Mouse (Mus musculus) embryonic facial prominence, embryonic 11.5 days (tissue): ENCODE measurements around the gene Arid3a. TPM values are rescaled to one million over a fixed set of nuclear protein-coding genes. Genes with fewer than 3 reads are reported as not detected.

Source experiments
- ATAC-seq: fragments of 200-750 bp; cut with Nextera tagmentation; replicated peaks from 2 replicates; pipeline ENCODE4 v1.8.0; 2017; ENCODE audit warnings: low read depth; ENCODE audit not compliant: insufficient number of reproducible peaks, low FRiP score, low TSS enrichment
- DNase-seq: peaks from one replicate; pipeline ENCODE4 v3.0.0-alpha.2; 2015; ENCODE audit warnings: low spot score
- H3K27ac ChIP-seq: fragments of 300-500 bp; sonication (generic); replicated peaks from 2 replicates; pipeline ENCODE4 v1.5.1; 2014; ENCODE audit warnings: mild to moderate bottlenecking, low read depth, low read length, control low read depth
- H3K27me3 ChIP-seq: fragments of 300-500 bp; sonication (generic); 2 replicates; pipeline ENCODE4 v1.6.1; 2014; ENCODE audit warnings: mild to moderate bottlenecking, low read length, moderate library complexity, mixed read lengths; ENCODE audit not compliant: control insufficient read depth, insufficient read depth
- H3K36me3 ChIP-seq: fragments of 300-500 bp; sonication (generic); replicated peaks from 2 replicates; pipeline ENCODE4 v1.6.1; 2014; ENCODE audit warnings: low read depth, mild to moderate bottlenecking, low read length, moderate library complexity, mixed read lengths; ENCODE audit not compliant: control insufficient read depth, insufficient read depth
- H3K4me1 ChIP-seq: fragments of 300-500 bp; sonication (generic); 2 replicates; pipeline ENCODE4 v1.6.1; 2014; ENCODE audit warnings: low read length, mixed read lengths; ENCODE audit not compliant: control insufficient read depth, insufficient read depth
- H3K4me2 ChIP-seq: fragments of 300-500 bp; sonication (generic); 2 replicates; pipeline ENCODE4 v1.6.1; 2014; ENCODE audit warnings: low read depth, mild to moderate bottlenecking, control low read depth, low read length, moderate library complexity
- H3K4me3 ChIP-seq: fragments of 300-500 bp; sonication (generic); 2 replicates; pipeline ENCODE4 v1.5.1; 2014; ENCODE audit warnings: low read depth, low read length, control low read depth
- H3K9ac ChIP-seq: fragments of 300-500 bp; sonication (generic); replicated peaks from 2 replicates; pipeline ENCODE4 v1.6.1; 2014; ENCODE audit warnings: mild to moderate bottlenecking, control low read depth, low read length
- H3K9me3 ChIP-seq: fragments of 300-500 bp; sonication (generic); replicated peaks from 2 replicates; pipeline ENCODE4 v1.6.1; 2016; ENCODE audit warnings: mild to moderate bottlenecking, low read length, inconsistent platforms, mixed read lengths; ENCODE audit not compliant: control insufficient read depth
- WGBS: fragments of 180-500 bp; shearing (Covaris S2); extraction: QIAGEN DNeasy Blood & Tissue Kit; methylation state at CpG from one replicate; pipeline ENCODE4 v1.1.7; 2014; 5-methylcytosine and 5-hydroxymethylcytosine counted together
- polyA plus RNA-seq: library from polyadenylated mRNA; unstranded; fragments of >200 nt; fragmentation: Nextera tagmentation; extraction: Ambion mirVana; gene quantifications from 2 replicates; pipeline ENCODE4 v1.2.1, GENCODE M21; 2014

Gene Arid3a
- 5.0 and 5.2 TPM in 2 replicates for polyA plus RNA-seq

DNA sequence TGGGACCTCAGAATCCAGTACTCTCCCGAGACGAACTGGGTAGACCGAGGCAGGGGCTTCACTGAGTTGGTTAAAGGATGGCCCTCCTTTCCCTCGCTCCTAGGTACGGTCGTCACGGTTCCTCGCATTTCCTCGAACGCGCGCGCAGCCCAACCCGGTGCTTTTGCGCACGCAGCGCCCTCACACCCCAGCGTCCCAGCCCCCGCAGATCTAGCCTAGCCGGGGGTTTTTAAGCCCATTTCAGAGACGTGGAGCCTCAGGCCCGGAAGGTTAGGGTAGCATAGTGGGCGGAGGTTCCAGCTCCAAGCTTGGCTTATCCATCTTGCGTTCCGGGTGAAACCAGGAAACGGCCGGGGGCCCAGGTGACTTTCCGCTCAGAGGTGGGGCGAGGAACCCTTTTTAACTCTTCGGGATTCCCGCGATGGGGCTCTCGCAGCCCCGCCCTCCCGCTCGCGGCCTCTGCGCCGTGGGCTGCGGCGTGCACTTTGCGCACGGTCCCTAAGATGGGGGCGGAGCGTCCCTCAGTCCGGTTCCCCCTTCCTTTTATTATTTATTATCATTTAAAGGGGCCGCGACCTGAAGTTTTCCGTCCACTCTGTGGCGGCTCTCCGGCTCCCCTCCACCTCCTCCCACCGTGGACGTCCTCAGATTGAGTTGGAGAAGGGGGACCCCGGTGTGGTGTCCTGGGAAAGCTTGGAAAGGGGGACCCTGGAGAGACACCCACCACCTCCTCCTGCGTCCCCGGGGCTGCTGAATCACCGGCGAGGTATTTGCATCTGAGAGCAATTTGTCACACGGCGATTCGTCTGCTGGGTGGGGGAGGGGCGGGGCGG lies at the start of gene Arid3a:
Gene Arid3a (plus strand): TSS at position 553 of the 833 bp plus-strand sequence.
- peaks cover 7% of the 10 kb centered on the region; the same call in 1 of the 2 replicates for H3K4me1 ChIP-seq
- H3K9me3 ChIP-seq: no peaks in the 10 kb centered on the region
- H3K27ac ChIP-seq: peak within 1 kb of the TSS; percentile 84
- H3K9ac ChIP-seq: peak within 1 kb of the TSS; percentile 84
- DNase-seq (peak; percentile 96), ATAC-seq (peak; percentile 54)
- H3K4me3 ChIP-seq: peak within 1 kb of the TSS; percentile 72
- H3K27me3 ChIP-seq: peaks cover 17% of the 10 kb centered on the region
- peak within 1 kb of the TSS; percentile 74 for H3K4me2 ChIP-seq
- under 1% methylated on average over 63 of the region's 63 CpGs for WGBS
- no peaks in the 10 kb centered on the region; the same call in 1 of the 2 replicates for H3K36me3 ChIP-seq

- DNase-seq: no peak
- peaks cover 6% of the 10 kb centered on the region for H3K4me1 ChIP-seq
- ATAC-seq: no peak
- H3K9me3 ChIP-seq: no peaks in the 10 kb centered on the region
- H3K36me3 ChIP-seq: no peaks in the 10 kb centered on the region
- no peak overlapping the region for H3K9ac ChIP-seq
- no peaks in the 10 kb centered on the region for H3K27me3 ChIP-seq
- H3K4me3 ChIP-seq: no peak overlapping the region
- 27% methylated on average over 1 of the region's 1 CpGs for WGBS
- H3K27ac ChIP-seq: no peak overlapping the region
- no peak overlapping the region for H3K4me2 ChIP-seq
Observed at GRCm38 (mm10) chr10:79877174-79877573, 49.7 kb upstream of the Arid3a start.

DNA sequence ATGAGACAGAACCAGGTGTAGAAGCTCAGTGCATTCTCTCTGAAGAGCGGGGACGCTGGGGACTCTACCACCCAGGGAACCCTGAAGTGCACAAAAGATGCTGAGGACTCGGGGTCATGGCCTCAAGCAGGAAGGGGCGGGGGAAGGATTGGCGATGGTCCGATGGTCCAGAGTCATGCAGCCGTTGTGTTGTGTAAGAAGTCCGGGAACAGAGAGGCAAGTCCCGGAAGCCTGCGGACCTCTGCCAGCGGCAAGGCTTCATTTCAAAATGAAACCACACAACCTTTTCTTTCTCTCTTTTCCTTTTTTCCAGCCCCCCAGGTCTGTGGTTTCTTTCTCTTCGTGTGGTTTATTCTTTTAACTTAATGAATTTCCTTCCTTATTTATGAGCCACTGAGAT lies 49.1 kb upstream of the Arid3a start:
- H3K4me3 ChIP-seq: no peak overlapping the region
- peaks cover 4% of the 10 kb centered on the region; the same call in 1 of the 2 replicates for H3K27me3 ChIP-seq
- H3K36me3 ChIP-seq: no peaks in the 10 kb centered on the region
- H3K4me2 ChIP-seq: no peak overlapping the region
- H3K27ac ChIP-seq: no peak overlapping the region
- ATAC-seq (no peak), DNase-seq (no peak)
- H3K4me1 ChIP-seq: peaks cover 5% of the 10 kb centered on the region
- 53% methylated on average over 12 of the region's 12 CpGs for WGBS
- H3K9me3 ChIP-seq: no peaks in the 10 kb centered on the region
- no peak overlapping the region for H3K9ac ChIP-seq

DNA sequence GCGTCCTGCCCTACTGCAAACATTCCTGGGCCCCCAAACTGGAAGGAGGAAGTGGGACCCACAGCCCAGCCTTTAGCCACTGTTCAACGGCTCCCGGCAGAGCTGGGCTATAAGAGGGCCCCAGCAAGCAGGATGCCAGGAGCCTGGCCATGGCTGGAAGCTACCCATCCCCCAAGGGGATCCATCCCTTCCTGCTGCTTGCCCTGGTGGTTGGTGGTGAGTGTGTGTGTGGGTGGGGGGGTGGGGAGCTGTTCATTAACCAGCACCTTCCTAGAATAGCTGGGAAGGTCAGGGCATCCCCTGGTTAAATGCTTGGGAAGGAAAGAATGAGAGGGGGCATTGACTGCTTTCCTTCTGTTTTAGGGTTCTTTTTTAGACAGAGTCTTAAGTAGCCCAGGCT lies 47.3 kb upstream of the Arid3a start:
- no peak for ATAC-seq
- Histone ChIP-seq H3K9me3 (no peaks in the 10 kb centered on the region), H3K27ac (no peak overlapping the region), H3K4me2 (no peak overlapping the region), H3K27me3 (peaks cover 6% of the 10 kb centered on the region; the same call in 1 of the 2 replicates), H3K9ac (no peak overlapping the region), H3K36me3 (no peaks in the 10 kb centered on the region), H3K4me1 (no peaks in the 10 kb centered on the region), H3K4me3 (no peak overlapping the region)
- WGBS: 42% methylated on average over 3 of the region's 3 CpGs
- DNase-seq: no peak

GRCm38 (mm10) chr10:79880721-79881120 lies 46.1 kb upstream of the Arid3a start:
- peaks cover 6% of the 10 kb centered on the region; the same call in 1 of the 2 replicates for H3K27me3 ChIP-seq
- H3K4me1 ChIP-seq: no peaks in the 10 kb centered on the region

DNA sequence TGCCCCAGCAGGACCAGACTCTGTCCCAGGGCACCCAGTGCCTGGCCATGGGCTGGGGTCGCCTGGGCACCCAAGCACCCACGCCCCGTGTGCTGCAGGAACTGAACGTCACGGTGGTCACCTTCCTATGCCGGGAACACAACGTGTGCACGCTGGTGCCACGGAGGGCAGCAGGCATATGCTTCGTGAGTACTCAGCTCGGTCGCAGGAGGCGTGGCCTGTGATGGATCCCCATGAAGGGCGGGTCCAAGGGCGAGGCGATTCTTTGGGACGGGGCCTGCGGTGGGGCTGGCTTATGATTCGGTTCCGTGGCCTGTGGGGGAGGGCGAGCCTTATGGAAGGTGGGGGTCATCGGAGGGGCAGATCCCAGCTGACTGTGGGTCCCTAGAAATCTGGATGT lies 44.9 kb upstream of the Arid3a start:
- DNase-seq: peak; percentile 49
- 0 out of 2 replicates have a peak overlapping the region, but pooled peaks have one; percentile 13 for H3K9ac ChIP-seq
- H3K4me2 ChIP-seq: peak overlapping the region; percentile 39
- H3K4me3 ChIP-seq: no peak overlapping the region
- WGBS: 6% methylated on average over 22 of the region's 22 CpGs
- H3K9me3 ChIP-seq: no peaks in the 10 kb centered on the region
- no peak overlapping the region for H3K27ac ChIP-seq
- H3K4me1 ChIP-seq: no peaks in the 10 kb centered on the region
- ATAC-seq: peak; percentile 58
- H3K27me3 ChIP-seq: peaks cover 6% of the 10 kb centered on the region; the same call in 1 of the 2 replicates
- no peaks in the 10 kb centered on the region for H3K36me3 ChIP-seq

More at GRCm38 (mm10) chr10:79880721-79881120, 46.1 kb upstream of the Arid3a start:
- no peak for ATAC-seq
- Histone ChIP-seq H3K27ac (no peak overlapping the region), H3K4me3 (no peak overlapping the region), H3K36me3 (no peaks in the 10 kb centered on the region), H3K9ac (no peak overlapping the region), H3K9me3 (no peaks in the 10 kb centered on the region), H3K4me2 (no peak overlapping the region)
- peak; percentile 35 for DNase-seq
- WGBS: 20% methylated on average over 9 of the region's 9 CpGs

DNA sequence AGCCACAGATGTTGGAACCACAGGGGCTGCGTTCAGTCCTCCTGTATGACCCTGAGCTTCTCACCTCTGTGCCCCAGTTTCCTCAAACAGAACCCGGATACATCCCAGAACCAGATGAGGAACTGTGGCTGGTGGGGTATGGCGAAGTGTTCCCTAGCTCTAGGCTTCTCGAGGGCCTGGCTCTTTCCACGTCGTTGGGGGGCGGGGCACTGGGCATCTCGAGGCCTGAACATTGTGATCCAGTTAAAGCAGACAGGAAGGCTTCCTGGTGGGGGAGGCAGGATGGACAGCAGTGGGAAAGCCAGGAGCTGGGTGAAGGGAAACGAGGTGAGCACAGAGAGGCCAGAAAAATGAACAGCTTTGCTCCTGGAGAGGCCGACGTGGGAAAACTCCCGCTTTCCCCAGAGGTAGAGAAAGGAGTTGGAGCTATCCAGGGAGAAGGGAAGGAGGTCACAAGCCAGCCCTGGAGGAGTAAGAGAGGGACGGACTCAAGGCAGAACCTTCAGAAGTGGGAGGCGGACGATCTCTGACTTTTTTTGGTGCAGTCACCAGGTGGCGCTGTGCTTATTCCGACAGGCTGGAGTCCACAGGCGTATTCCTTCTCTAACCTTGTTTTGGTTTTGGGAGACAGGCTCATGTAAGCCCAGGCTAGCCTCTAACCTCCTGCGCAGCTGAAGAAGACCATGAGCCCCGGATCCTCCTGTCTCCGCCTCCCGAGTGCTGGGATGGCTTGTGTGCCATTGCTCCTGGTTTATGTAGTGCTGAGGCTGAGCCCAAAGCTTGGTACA lies 43.4 kb upstream of the Arid3a start:
- Histone ChIP-seq H3K4me2 (no peak overlapping the region), H3K36me3 (no peaks in the 10 kb centered on the region), H3K27me3 (peaks cover 6% of the 10 kb centered on the region; the same call in 1 of the 2 replicates), H3K9ac (no peak overlapping the region), H3K9me3 (no peaks in the 10 kb centered on the region), H3K27ac (no peak overlapping the region), H3K4me1 (no peaks in the 10 kb centered on the region), H3K4me3 (no peak overlapping the region)
- ATAC-seq: no peak
- DNase-seq: peak; percentile 89
- 12% methylated on average over 22 of the region's 22 CpGs for WGBS
